Mouse (Mus musculus) effector memory CD4-positive, alpha-beta T cell, adult 7 months (primary cell): ENCODE results near the gene Neo1. TPM values are rescaled to one million over a fixed set of nuclear protein-coding genes. Genes with fewer than 3 reads are reported as not detected.

Experiments
- polyA plus RNA-seq: library from polyadenylated mRNA; unstranded; fragments of 100-300 nt; shearing (Covaris generic); gene quantifications from one replicate; pipeline ENCODE4 v1.2.1, GENCODE M21; 2017

Gene Neo1
- polyA plus RNA-seq: 0.79 TPM

GRCm38 (mm10) chr9:59036159-59036731 is at the start of gene Neo1:
Gene Neo1 (minus strand): TSS chr9:59036441.

Other genes with a start within 250 kb of the Neo1 start
- not detected for gene Hcn4, start 213.0 kb downstream of the Neo1 start, polyA plus RNA-seq